Mouse (Mus musculus) lung, postnatal 0 days (tissue): ENCODE data around the gene Usf3. TPM values are rescaled to one million over a fixed set of nuclear protein-coding genes. Genes with fewer than 3 reads are reported as not detected.

ENCODE experiments used
- ATAC-seq: fragments of 200-750 bp; cut with Nextera tagmentation; 2 replicates; pipeline ENCODE4 v1.8.0; 2017; ENCODE audit warnings: moderate library complexity
- DNase-seq: peaks from one replicate; pipeline ENCODE4 v3.0.0-alpha.2; 2016; ENCODE audit warnings: low spot score
- H3K27ac ChIP-seq: fragments of 300-500 bp; sonication (generic); 2 replicates; pipeline ENCODE4 v1.5.1; 2014; ENCODE audit warnings: antibody characterized with exemption, mild to moderate bottlenecking, low read length, mixed read lengths
- H3K27me3 ChIP-seq: fragments of 300-500 bp; sonication (generic); replicated peaks from 2 replicates; pipeline ENCODE4 v1.6.1; 2014; ENCODE audit warnings: low read length, mixed read lengths; ENCODE audit not compliant: insufficient read depth
- H3K36me3 ChIP-seq: fragments of 300-500 bp; sonication (generic); 2 replicates; pipeline ENCODE4 v1.6.1; 2014; ENCODE audit warnings: low read length, mixed read lengths; ENCODE audit not compliant: insufficient read depth
- H3K4me1 ChIP-seq: fragments of 300-500 bp; sonication (generic); 2 replicates; pipeline ENCODE4 v1.6.1; 2014; ENCODE audit warnings: antibody characterized with exemption, low read depth, low read length, mixed read lengths; ENCODE audit not compliant: insufficient read depth
- H3K4me2 ChIP-seq: fragments of 300-500 bp; sonication (generic); replicated peaks from 2 replicates; pipeline ENCODE4 v1.6.1; 2014; ENCODE audit warnings: low read depth, mild to moderate bottlenecking, low read length, moderate library complexity, mixed read lengths
- H3K4me3 ChIP-seq: fragments of 300-500 bp; sonication (generic); 2 replicates; pipeline ENCODE4 v1.5.1; 2014; ENCODE audit warnings: low read depth, low read length
- H3K9ac ChIP-seq: fragments of 300-500 bp; sonication (generic); replicated peaks from 2 replicates; pipeline ENCODE4 v1.6.1; 2014; ENCODE audit warnings: low read depth, mild to moderate bottlenecking
- H3K9me3 ChIP-seq: fragments of 300-500 bp; sonication (generic); 2 replicates; pipeline ENCODE4 v1.6.1; 2016; ENCODE audit warnings: low read length, mixed read lengths
- CTCF ChIP-seq: IDR thresholded peaks from 2 replicates; pipeline ENCODE4 v1.5.1; 2016; ENCODE audit warnings: antibody characterized with exemption, mild to moderate bottlenecking
- EP300 ChIP-seq: IDR thresholded peaks from 2 replicates; pipeline ENCODE4 v1.6.1; 2016; ENCODE audit warnings: antibody characterized with exemption, mild to moderate bottlenecking, control low read depth
- WGBS: fragments of 180-500 bp; shearing (Covaris S2); extraction: QIAGEN DNeasy Blood & Tissue Kit; methylation state at CpG from one replicate; pipeline ENCODE4 v1.1.7; 2014; 5-methylcytosine and 5-hydroxymethylcytosine counted together
- polyA plus RNA-seq: library from polyadenylated mRNA; unstranded; fragments of >200 nt; fragmentation: Nextera tagmentation; extraction: Ambion mirVana; gene quantifications from 2 replicates; pipeline ENCODE4 v1.2.1, GENCODE M21; 2015

Usf3 gene
- polyA plus RNA-seq, 1 experiment from 2014 or later, result 2.5 TPM

GRCm38 (mm10) chr16:44238835-44239263 lies 65.8 kb downstream of the Usf3 start:
- WGBS, result 32% methylated on average over 10 of the region's 10 CpGs
- H3K36me3 ChIP-seq, result no peaks in the 10 kb centered on the region
- no peak overlapping the region for H3K9ac ChIP-seq
- H3K4me1 ChIP-seq, result no peaks in the 10 kb centered on the region
- peak; percentile 45 for DNase-seq
- H3K4me2 ChIP-seq, result no peak overlapping the region
- ATAC-seq, result peak; percentile 48
- no peak overlapping the region for H3K27ac ChIP-seq
- no peaks in the 10 kb centered on the region for H3K27me3 ChIP-seq
- H3K9me3 ChIP-seq, result no peaks in the 10 kb centered on the region
- TF ChIP-seq EP300 (no peak), CTCF (no peak)
- H3K4me3 ChIP-seq, result no peak overlapping the region

DNA sequence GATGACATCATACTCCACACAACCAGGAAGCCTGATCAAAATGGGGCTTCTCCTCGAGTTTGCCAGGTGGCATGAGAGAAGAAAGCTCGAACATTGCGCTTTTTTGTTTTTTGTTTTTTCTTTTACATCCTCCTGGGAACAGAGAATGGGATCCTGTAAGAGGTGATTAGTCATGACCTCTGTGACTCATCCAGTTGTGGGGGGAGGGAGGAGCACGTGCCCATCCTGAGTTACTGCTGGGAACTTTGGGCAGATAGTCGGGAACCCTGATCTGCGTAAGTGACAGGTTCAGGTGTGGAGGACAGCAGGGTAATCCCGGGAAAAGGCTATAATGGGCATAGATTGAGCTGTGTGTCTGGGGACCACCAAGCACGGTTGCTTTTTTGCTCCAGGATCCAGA lies 67.4 kb downstream of the Usf3 start:
- Histone ChIP-seq H3K4me1 (no peaks in the 10 kb centered on the region), H3K27me3 (no peaks in the 10 kb centered on the region), H3K9ac (no peak overlapping the region), H3K9me3 (no peaks in the 10 kb centered on the region), H3K36me3 (no peaks in the 10 kb centered on the region), H3K27ac (no peak overlapping the region), H3K4me3 (no peak overlapping the region), H3K4me2 (no peak overlapping the region)
- TF ChIP-seq CTCF (no peak), EP300 (no peak)
- ATAC-seq (no peak), DNase-seq (no peak)
- WGBS, result 62% methylated on average over 8 of the region's 8 CpGs

- no peaks in the 10 kb centered on the region for H3K27me3 ChIP-seq
- ATAC-seq, result peak; percentile 65
- peak; percentile 94 for TF ChIP-seq CTCF
- no peak for TF ChIP-seq EP300
- peaks cover 2% of the 10 kb centered on the region; the same call in 1 of the 2 replicates for H3K9me3 ChIP-seq
- H3K27ac ChIP-seq, result no peak overlapping the region
- peak; percentile 77 for DNase-seq
- no peak overlapping the region for H3K4me3 ChIP-seq
- H3K9ac ChIP-seq, result no peak overlapping the region
- no peaks in the 10 kb centered on the region for H3K36me3 ChIP-seq
- no peaks in the 10 kb centered on the region for H3K4me1 ChIP-seq
- WGBS, result 4% methylated on average over 1 of the region's 1 CpGs
- H3K4me2 ChIP-seq, result no peak overlapping the region
Observed at GRCm38 (mm10) chr16:44242633-44243032, 69.6 kb downstream of the Usf3 start.

GRCm38 (mm10) chr16:44243323-44243722 lies 70.3 kb downstream of the Usf3 start:
- WGBS, result 64% methylated on average over 7 of the region's 7 CpGs
- no peaks in the 10 kb centered on the region for H3K27me3 ChIP-seq
- peaks cover 2% of the 10 kb centered on the region; the same call in 1 of the 2 replicates for H3K9me3 ChIP-seq
- H3K4me2 ChIP-seq, result no peak overlapping the region
- no peak for TF ChIP-seq CTCF
- no peak for TF ChIP-seq EP300
- no peaks in the 10 kb centered on the region for H3K36me3 ChIP-seq
- no peak overlapping the region for H3K9ac ChIP-seq
- no peak for ATAC-seq
- no peak overlapping the region for H3K4me3 ChIP-seq
- DNase-seq, result no peak
- H3K27ac ChIP-seq, result no peak overlapping the region
- H3K4me1 ChIP-seq, result no peaks in the 10 kb centered on the region

DNA sequence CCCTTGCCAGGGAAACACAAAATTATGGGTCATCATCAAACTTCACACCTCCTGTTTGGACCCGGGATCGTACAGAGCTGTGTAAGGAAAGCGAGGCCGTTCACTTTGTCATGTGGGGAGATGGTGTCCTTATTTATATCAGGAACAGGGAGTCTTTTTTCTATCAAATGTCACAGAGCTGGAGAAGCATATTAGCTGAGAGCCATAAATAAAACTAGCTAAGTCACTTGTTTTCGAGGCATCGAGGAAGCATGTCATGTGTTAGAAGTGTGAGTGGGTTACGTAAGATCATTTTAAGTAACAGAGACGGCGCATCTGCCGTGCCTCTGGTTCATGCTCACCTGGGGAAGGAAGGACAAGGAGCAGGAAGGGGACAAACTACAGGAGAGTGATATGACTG lies 76.9 kb downstream of the Usf3 start:
- ATAC-seq (no peak), DNase-seq (no peak)
- Histone ChIP-seq H3K9ac (no peak overlapping the region), H3K4me1 (no peaks in the 10 kb centered on the region), H3K4me3 (no peak overlapping the region), H3K27me3 (no peaks in the 10 kb centered on the region), H3K27ac (no peak overlapping the region), H3K9me3 (peaks cover 2% of the 10 kb centered on the region; the same call in 1 of the 2 replicates), H3K36me3 (no peaks in the 10 kb centered on the region), H3K4me2 (no peak overlapping the region)
- WGBS, result 77% methylated on average over 10 of the region's 10 CpGs
- TF ChIP-seq EP300, result no peak
- TF ChIP-seq CTCF, result no peak

DNA sequence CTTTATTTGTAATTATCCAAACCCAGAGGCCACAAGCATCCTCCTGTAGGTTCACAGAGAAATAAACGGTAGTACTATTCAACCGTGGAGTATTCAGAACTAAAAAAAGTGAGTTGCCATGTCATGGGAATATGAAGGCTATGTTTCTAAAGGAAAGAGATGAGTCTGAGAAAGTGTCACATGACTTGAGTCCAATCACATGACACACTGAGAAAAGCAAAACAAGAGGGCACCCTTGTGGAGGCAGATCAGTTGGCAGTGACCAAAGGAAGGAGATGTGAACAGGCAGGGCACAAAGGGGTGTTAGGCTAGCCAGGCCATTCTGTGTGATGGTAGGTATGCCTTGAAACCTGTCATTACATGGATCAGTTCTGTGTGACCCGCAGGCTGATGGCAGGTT lies 79.7 kb downstream of the Usf3 start:
- DNase-seq, result no peak
- 93% methylated on average over 3 of the region's 3 CpGs for WGBS

More for the DNA sequence above, 79.7 kb downstream of the Usf3 start:
- no peak for ATAC-seq
- Histone ChIP-seq H3K9ac (no peak overlapping the region), H3K4me3 (no peak overlapping the region), H3K9me3 (no peaks in the 10 kb centered on the region), H3K4me2 (no peak overlapping the region), H3K27ac (no peak overlapping the region), H3K36me3 (no peaks in the 10 kb centered on the region), H3K27me3 (no peaks in the 10 kb centered on the region), H3K4me1 (no peaks in the 10 kb centered on the region)
- TF ChIP-seq EP300, result no peak
- no peak for TF ChIP-seq CTCF
